Mouse (Mus musculus): Measurements from ENCODE around the gene Ush1g.

DNA sequence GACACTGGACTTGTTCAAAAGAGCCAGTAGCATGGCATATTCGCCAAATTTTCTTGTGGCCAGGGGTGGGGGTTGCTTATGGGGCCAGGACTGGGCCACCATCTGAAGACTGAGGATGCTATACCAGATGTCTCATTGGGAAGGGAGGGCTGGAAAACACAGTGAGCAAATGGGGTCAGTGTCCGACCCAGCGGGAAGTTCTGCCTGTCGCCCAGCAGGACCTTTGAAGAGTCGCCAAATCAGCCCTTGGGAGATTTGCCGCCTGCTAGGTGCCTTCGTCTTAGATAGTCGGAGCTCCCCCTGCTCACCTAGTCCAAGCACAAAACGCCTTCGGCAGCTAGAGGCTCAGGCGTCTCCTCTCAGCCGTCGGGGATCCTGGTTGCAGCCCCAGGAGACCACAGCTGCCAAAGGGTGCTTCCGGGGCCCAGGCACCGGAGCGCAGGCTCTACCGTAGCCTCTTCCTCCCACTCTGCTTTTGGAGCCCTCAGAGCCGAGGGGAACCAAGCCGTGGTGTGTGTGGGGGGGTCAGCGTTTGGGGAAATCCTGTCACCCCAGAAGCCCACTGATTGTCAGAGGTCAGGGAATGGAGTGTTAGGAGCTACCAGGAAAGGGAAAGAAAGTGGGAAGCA lies 56.0 kb downstream of the Ush1g start:
- TF ChIP-seq CTCF (IDR thresholded peaks at IDR 0.05; ENCODE audit: low read depth, low read length): no peak
- no peak for TF ChIP-seq GATA1 (IDR thresholded peaks at IDR 0.05; ENCODE audit: borderline replicate concordance, low read length)
- no peak for TF ChIP-seq TAL1 (conservative IDR thresholded peaks at IDR 0.05; ENCODE audit: low read depth, low read length)
- TF ChIP-seq POLR2AphosphoS5 (IDR thresholded peaks at IDR 0.05; ENCODE audit: insufficient replicate concordance, low read depth, low read length): no peak
- no peak for TF ChIP-seq GATA2 (IDR thresholded peaks at IDR 0.05; ENCODE audit: borderline replicate concordance, low read depth, low read length)
